Mouse (Mus musculus): ENCODE data around the gene Dhx40.
"Not testable (repeated sequence)": the region's sequence is repeated elsewhere in the genome, so short reads cannot be mapped to it uniquely, and the experiment has no call there.

Gene Dhx40

GRCm38 (mm10) chr11:86818928-86819327, 11.4 kb upstream of the Dhx40 start:
- DNase-seq (ENCODE audit: low spot score in 2 of 2): no peak

GRCm38 (mm10) chr11:86816288-86816687, 8.7 kb upstream of the Dhx40 start:
- not testable (repeated sequence) for DNase-seq (ENCODE audit: low spot score in 2 of 2)

GRCm38 (mm10) chr11:86814481-86814880, 6.9 kb upstream of the Dhx40 start:
- not testable (repeated sequence) for DNase-seq (ENCODE audit: low spot score in 2 of 2)

- DNase-seq (ENCODE audit: low spot score in 2 of 2): not testable (repeated sequence)
These were observed 5.7 kb upstream of the Dhx40 start for GRCm38 (mm10) chr11:86813256-86813655.

- no peak for DNase-seq (ENCODE audit: low spot score in 2 of 2)
These were observed 3.7 kb upstream of the Dhx40 start for GRCm38 (mm10) chr11:86811326-86811630.

GRCm38 (mm10) chr11:86810572-86811325, 3.2 kb upstream of the Dhx40 start:
- no peak for DNase-seq (ENCODE audit: low spot score in 2 of 2)

GRCm38 (mm10) chr11:86809828-86810227, 2.3 kb upstream of the Dhx40 start:
- no peak for DNase-seq (ENCODE audit: low spot score in 2 of 2)

- peak; percentile 26 to 38 for DNase-seq (ENCODE audit: low spot score in 2 of 2)
These were observed 507 bp downstream of the Dhx40 start for GRCm38 (mm10) chr11:86807001-86807477.

GRCm38 (mm10) chr11:86794161-86794560, 13.4 kb downstream of the Dhx40 start:
- DNase-seq (ENCODE audit: low spot score in 2 of 2): no peak

- DNase-seq (ENCODE audit: low spot score in 2 of 2): not testable (repeated sequence)
These were observed 20.1 kb downstream of the Dhx40 start for GRCm38 (mm10) chr11:86787436-86787835.

GRCm38 (mm10) chr11:86785767-86786166, 21.8 kb downstream of the Dhx40 start:
- no peak for DNase-seq (ENCODE audit: low spot score in 2 of 2)

- no peak for DNase-seq (ENCODE audit: low spot score in 2 of 2)
These were observed 37.7 kb downstream of the Dhx40 start for GRCm38 (mm10) chr11:86769884-86770283.

- DNase-seq (ENCODE audit: low spot score in 2 of 2): no peak
These were observed 43.0 kb downstream of the Dhx40 start for GRCm38 (mm10) chr11:86764501-86764900.

- DNase-seq (ENCODE audit: low spot score in 2 of 2): not testable (repeated sequence)
These were observed 44.4 kb downstream of the Dhx40 start for GRCm38 (mm10) chr11:86763127-86763526.

GRCm38 (mm10) chr11:86760357-86760756, 47.2 kb downstream of the Dhx40 start:
- no peak for DNase-seq (ENCODE audit: low spot score in 2 of 2)

GRCm38 (mm10) chr11:86759886-86760285, 47.7 kb downstream of the Dhx40 start:
- DNase-seq (ENCODE audit: low spot score in 2 of 2): no peak

- DNase-seq (ENCODE audit: low spot score in 2 of 2): no peak
These were observed 48.3 kb downstream of the Dhx40 start for GRCm38 (mm10) chr11:86759226-86759625.

GRCm38 (mm10) chr11:86758559-86758958, 49.0 kb downstream of the Dhx40 start:
- DNase-seq (ENCODE audit: low spot score in 2 of 2): no peak

- DNase-seq (ENCODE audit: low spot score in 2 of 2): peak; percentile 93 to 95
These were observed 49.8 kb downstream of the Dhx40 start, which contains the start of gene Cltc for GRCm38 (mm10) chr11:86757480-86758371. Cltc (minus strand) TSS chr11:86757565.

- DNase-seq (ENCODE audit: low spot score in 2 of 2): no peak
These were observed 50.4 kb downstream of the Dhx40 start for GRCm38 (mm10) chr11:86757142-86757479.

GRCm38 (mm10) chr11:86756156-86757141, 51.1 kb downstream of the Dhx40 start:
- peak; percentile 13 to 37 for DNase-seq (ENCODE audit: low spot score in 2 of 2)

GRCm38 (mm10) chr11:86752404-86752803, 55.1 kb downstream of the Dhx40 start:
- no peak for DNase-seq (ENCODE audit: low spot score in 2 of 2)

Data from natural killer cell, adult 2 months (primary cell).